Mouse (Mus musculus) bone marrow macrophage, adult 2 months (primary cell): ENCODE data around the gene Alk. TPM values are rescaled to one million over a fixed set of nuclear protein-coding genes. Genes with fewer than 3 reads are reported as not detected.

Experiments
- H3K27ac ChIP-seq: 2 replicates; pipeline ENCODE4 v1.5.1; 2012; ENCODE audit warnings: low read depth, low read length; ENCODE audit not compliant: insufficient read depth
- H3K4me1 ChIP-seq: 2 replicates; pipeline ENCODE4 v1.6.1; 2012; ENCODE audit warnings: low read length; ENCODE audit not compliant: control insufficient read depth, insufficient read depth
- H3K4me3 ChIP-seq: 2 replicates; pipeline ENCODE4 v1.5.1; 2012; ENCODE audit warnings: mild to moderate bottlenecking, low read length, moderate library complexity; ENCODE audit not compliant: insufficient read depth
- CTCF ChIP-seq: IDR thresholded peaks from 2 replicates; pipeline ENCODE4 v1.5.1; 2012; ENCODE audit warnings: low read depth, mild to moderate bottlenecking, low read length, moderate library complexity
- POLR2A ChIP-seq: IDR thresholded peaks from 2 replicates; pipeline ENCODE4 v1.6.1; 2012; ENCODE audit warnings: mild to moderate bottlenecking, low read depth, low read length, borderline replicate concordance
- polyA plus RNA-seq: library from polyadenylated mRNA; stranded (reverse); fragments of >200 nt; gene quantifications from 2 replicates; pipeline ENCODE4 v1.2.4, GENCODE M21; 2012; ENCODE audit not compliant: missing spikeins, insufficient read depth, insufficient read length

Alk gene
- polyA plus RNA-seq, 1 experiment = not detected

- no peak overlapping the region for H3K4me3 ChIP-seq
- H3K27ac ChIP-seq = no peak overlapping the region
- no peaks in the 10 kb centered on the region for H3K4me1 ChIP-seq
- TF ChIP-seq POLR2A (no peak), CTCF (no peak)
Observed at GRCm38 (mm10) chr17:72587671-72588070, 16.8 kb downstream of the Alk start.

GRCm38 (mm10) chr17:72580142-72580541 lies 24.3 kb downstream of the Alk start:
- Histone ChIP-seq H3K4me1 (no peaks in the 10 kb centered on the region), H3K4me3 (no peak overlapping the region), H3K27ac (no peak overlapping the region)
- TF ChIP-seq CTCF = no peak
- TF ChIP-seq POLR2A = no peak

GRCm38 (mm10) chr17:72579321-72579720 lies 25.1 kb downstream of the Alk start:
- TF ChIP-seq POLR2A = no peak
- no peak for TF ChIP-seq CTCF
- Histone ChIP-seq H3K4me1 (no peaks in the 10 kb centered on the region), H3K27ac (no peak overlapping the region), H3K4me3 (no peak overlapping the region)

GRCm38 (mm10) chr17:72571379-72571778 lies 33.0 kb downstream of the Alk start:
- no peaks in the 10 kb centered on the region for H3K4me1 ChIP-seq
- H3K27ac ChIP-seq = no peak overlapping the region
- H3K4me3 ChIP-seq = no peak overlapping the region
- TF ChIP-seq CTCF = no peak
- no peak for TF ChIP-seq POLR2A

GRCm38 (mm10) chr17:72569491-72569890 lies 34.9 kb downstream of the Alk start:
- H3K27ac ChIP-seq = no peak overlapping the region
- TF ChIP-seq POLR2A = no peak
- TF ChIP-seq CTCF = no peak
- H3K4me1 ChIP-seq = no peaks in the 10 kb centered on the region
- H3K4me3 ChIP-seq = no peak overlapping the region

GRCm38 (mm10) chr17:72563423-72563822 lies 41.0 kb downstream of the Alk start:
- no peaks in the 10 kb centered on the region for H3K4me1 ChIP-seq
- no peak overlapping the region for H3K4me3 ChIP-seq
- TF ChIP-seq CTCF (no peak), POLR2A (no peak)
- H3K27ac ChIP-seq = no peak overlapping the region

- no peak overlapping the region for H3K4me3 ChIP-seq
- H3K27ac ChIP-seq = no peak overlapping the region
- TF ChIP-seq POLR2A (no peak), CTCF (no peak)
- no peaks in the 10 kb centered on the region for H3K4me1 ChIP-seq
Observed at GRCm38 (mm10) chr17:72561471-72561870, 43.0 kb downstream of the Alk start.

GRCm38 (mm10) chr17:72560771-72561170 lies 43.7 kb downstream of the Alk start:
- no peaks in the 10 kb centered on the region for H3K4me1 ChIP-seq
- no peak overlapping the region for H3K27ac ChIP-seq
- TF ChIP-seq POLR2A = no peak
- TF ChIP-seq CTCF = no peak
- H3K4me3 ChIP-seq = no peak overlapping the region

- TF ChIP-seq CTCF = no peak
- no peak for TF ChIP-seq POLR2A
- no peak overlapping the region for H3K27ac ChIP-seq
- H3K4me1 ChIP-seq = no peaks in the 10 kb centered on the region
- H3K4me3 ChIP-seq = no peak overlapping the region
Observed at GRCm38 (mm10) chr17:72557029-72557735, 47.2 kb downstream of the Alk start.

- H3K4me1 ChIP-seq = no peaks in the 10 kb centered on the region
Observed at GRCm38 (mm10) chr17:72546274-72546673, 58.2 kb downstream of the Alk start.

More at GRCm38 (mm10) chr17:72546274-72546673, 58.2 kb downstream of the Alk start:
- no peak for TF ChIP-seq CTCF
- no peak for TF ChIP-seq POLR2A
- no peak overlapping the region for H3K4me3 ChIP-seq
- H3K27ac ChIP-seq = no peak overlapping the region
